Mouse (Mus musculus) heart, adult 11 months (tissue): Measurements from ENCODE around the gene Glo1.
"Not testable (repeated sequence)": the region's sequence is repeated elsewhere in the genome, so short reads cannot be mapped to it uniquely, and the experiment has no call there.

Experiments
- DNase-seq: peaks from one replicate; pipeline ENCODE4 v3.0.0; 2022

Glo1 gene

GRCm38 (mm10) chr17:30626719-30627118 is at the start of gene Glo1:
Gene Glo1, minus strand, starts transcription at chr17:30626871.
- not testable (repeated sequence) for DNase-seq

GRCm38 (mm10) chr17:30675021-30675740 is 48.5 kb upstream of the Glo1 start:
- DNase-seq = no peak

GRCm38 (mm10) chr17:30673023-30673422 is 46.4 kb upstream of the Glo1 start:
- DNase-seq = no peak

GRCm38 (mm10) chr17:30672556-30672955 is 45.9 kb upstream of the Glo1 start:
- no peak for DNase-seq

- no peak for DNase-seq
Observed at GRCm38 (mm10) chr17:30664856-30665255, 38.2 kb upstream of the Glo1 start.

- DNase-seq = no peak
Observed at GRCm38 (mm10) chr17:30663170-30663569, 36.5 kb upstream of the Glo1 start.

GRCm38 (mm10) chr17:30662131-30662530 is 35.5 kb upstream of the Glo1 start:
- no peak for DNase-seq

- peak; percentile 94 for DNase-seq
Observed at GRCm38 (mm10) chr17:30658152-30658544, 31.5 kb upstream of the Glo1 start.

- DNase-seq = no peak
Observed at GRCm38 (mm10) chr17:30657530-30658151, 31.0 kb upstream of the Glo1 start.

- no peak for DNase-seq
Observed at GRCm38 (mm10) chr17:30653010-30653409, 26.3 kb upstream of the Glo1 start.

- no peak for DNase-seq
Observed at GRCm38 (mm10) chr17:30648770-30649169, 22.1 kb upstream of the Glo1 start.

GRCm38 (mm10) chr17:30640896-30641295 is 14.2 kb upstream of the Glo1 start:
- DNase-seq = no peak

GRCm38 (mm10) chr17:30638996-30639395 is 12.3 kb upstream of the Glo1 start:
- DNase-seq = no peak

- no peak for DNase-seq
Observed at GRCm38 (mm10) chr17:30637714-30638113, 11.0 kb upstream of the Glo1 start.

- DNase-seq = peak; percentile 94
Observed at GRCm38 (mm10) chr17:30635367-30635766, 8.7 kb upstream of the Glo1 start.

- not testable (repeated sequence) for DNase-seq
Observed at GRCm38 (mm10) chr17:30624132-30624531, 2.5 kb downstream of the Glo1 start, which contains the start of gene Dnah8. Gene Dnah8, plus strand, starts transcription at chr17:30624354.

GRCm38 (mm10) chr17:30623200-30623599 is 3.5 kb downstream of the Glo1 start:
- DNase-seq = peak; percentile 57

- peak; percentile 82 for DNase-seq
Observed at GRCm38 (mm10) chr17:30621450-30621849, 5.2 kb downstream of the Glo1 start.

GRCm38 (mm10) chr17:30620548-30620947 is 6.1 kb downstream of the Glo1 start:
- DNase-seq = no peak

- DNase-seq = peak; percentile 70
Observed at GRCm38 (mm10) chr17:30619153-30619552, 7.5 kb downstream of the Glo1 start.

- peak; percentile 55 for DNase-seq
Observed at GRCm38 (mm10) chr17:30618136-30618891, 8.4 kb downstream of the Glo1 start.

- DNase-seq = peak; percentile 45
Observed at GRCm38 (mm10) chr17:30616203-30616602, 10.5 kb downstream of the Glo1 start.

- DNase-seq = no peak
Observed at GRCm38 (mm10) chr17:30613350-30613749, 13.3 kb downstream of the Glo1 start.
